Mouse (Mus musculus) midbrain, embryonic 15.5 days (tissue): ENCODE data around the gene Sirpb1b. TPM values are rescaled to one million over a fixed set of nuclear protein-coding genes. Genes with fewer than 3 reads are reported as not detected.
"Not testable (repeated sequence)": the region's sequence is repeated elsewhere in the genome, so short reads cannot be mapped to it uniquely, and the experiment has no call there.

Experiments
- ATAC-seq: fragments of 200-750 bp; cut with Nextera tagmentation; replicated peaks from 2 replicates; pipeline ENCODE4 v1.8.0; 2017; ENCODE audit warnings: moderate TSS enrichment
- H3K27ac ChIP-seq: fragments of 300-500 bp; sonication (generic); 2 replicates; pipeline ENCODE4 v1.5.1; 2015; ENCODE audit warnings: mild to moderate bottlenecking, inconsistent platforms
- H3K27me3 ChIP-seq: fragments of 300-500 bp; sonication (generic); replicated peaks from 2 replicates; pipeline ENCODE4 v1.6.1; 2015; ENCODE audit warnings: inconsistent platforms
- H3K36me3 ChIP-seq: fragments of 300-500 bp; sonication (generic); replicated peaks from 2 replicates; pipeline ENCODE4 v1.6.1; 2015; ENCODE audit warnings: inconsistent platforms
- H3K4me1 ChIP-seq: fragments of 300-500 bp; sonication (generic); 2 replicates; pipeline ENCODE4 v1.6.1; 2015; ENCODE audit warnings: inconsistent platforms
- H3K4me2 ChIP-seq: fragments of 300-500 bp; sonication (generic); 2 replicates; pipeline ENCODE4 v1.6.1; 2015; ENCODE audit warnings: inconsistent platforms, mild to moderate bottlenecking, moderate library complexity
- H3K4me3 ChIP-seq: fragments of 300-500 bp; sonication (generic); 2 replicates; pipeline ENCODE4 v1.5.1; 2015; ENCODE audit warnings: mild to moderate bottlenecking, inconsistent platforms
- H3K9ac ChIP-seq: fragments of 300-500 bp; sonication (generic); 2 replicates; pipeline ENCODE4 v1.6.1; 2015; ENCODE audit warnings: mild to moderate bottlenecking, inconsistent platforms
- H3K9me3 ChIP-seq: fragments of 300-500 bp; sonication (generic); 2 replicates; pipeline ENCODE4 v1.6.1; 2016; ENCODE audit warnings: inconsistent platforms
- WGBS: fragments of 180-500 bp; shearing (Covaris S2); methylation state at CpG from one replicate; pipeline ENCODE4 v1.1.7; 2015; ENCODE audit warnings: mixed read lengths; 5-methylcytosine and 5-hydroxymethylcytosine counted together
- polyA plus RNA-seq: library from polyadenylated mRNA; unstranded; fragments of >200 nt; fragmentation: Nextera tagmentation; extraction: Ambion mirVana; gene quantifications from 2 replicates; pipeline ENCODE4 v1.2.1, GENCODE M21; 2015

Gene Sirpb1b
- not detected in 2 replicates for polyA plus RNA-seq

DNA sequence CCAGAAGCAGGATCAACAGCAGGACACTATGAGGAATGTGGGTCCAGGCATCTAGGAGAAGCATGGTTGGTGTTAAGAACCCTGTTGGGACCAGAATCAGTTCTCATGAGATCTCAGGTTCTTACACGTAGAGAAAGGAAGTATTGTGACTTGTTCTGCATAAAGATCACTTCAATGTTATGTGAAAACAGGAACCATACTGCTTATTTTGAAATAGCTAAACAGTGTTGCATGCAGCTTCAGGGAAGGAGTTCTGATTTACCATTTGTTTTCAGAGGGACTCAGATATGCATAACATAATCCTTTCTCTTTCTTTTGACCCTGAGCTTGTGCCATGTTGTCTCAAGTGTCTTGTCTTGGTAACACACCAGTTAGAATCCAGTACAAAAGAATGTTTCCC, at the start of gene Sirpb1b:
Gene Sirpb1b, minus strand, starts transcription at position 179 of the 400 bp plus-strand sequence.
- not testable (repeated sequence) for H3K36me3 ChIP-seq, ATAC-seq, H3K4me1 ChIP-seq, H3K4me2 ChIP-seq, H3K27me3 ChIP-seq, H3K27ac ChIP-seq, H3K9me3 ChIP-seq, H3K9ac ChIP-seq, H3K4me3 ChIP-seq
- 72% methylated on average over 1 of the region's 1 CpGs for WGBS

DNA sequence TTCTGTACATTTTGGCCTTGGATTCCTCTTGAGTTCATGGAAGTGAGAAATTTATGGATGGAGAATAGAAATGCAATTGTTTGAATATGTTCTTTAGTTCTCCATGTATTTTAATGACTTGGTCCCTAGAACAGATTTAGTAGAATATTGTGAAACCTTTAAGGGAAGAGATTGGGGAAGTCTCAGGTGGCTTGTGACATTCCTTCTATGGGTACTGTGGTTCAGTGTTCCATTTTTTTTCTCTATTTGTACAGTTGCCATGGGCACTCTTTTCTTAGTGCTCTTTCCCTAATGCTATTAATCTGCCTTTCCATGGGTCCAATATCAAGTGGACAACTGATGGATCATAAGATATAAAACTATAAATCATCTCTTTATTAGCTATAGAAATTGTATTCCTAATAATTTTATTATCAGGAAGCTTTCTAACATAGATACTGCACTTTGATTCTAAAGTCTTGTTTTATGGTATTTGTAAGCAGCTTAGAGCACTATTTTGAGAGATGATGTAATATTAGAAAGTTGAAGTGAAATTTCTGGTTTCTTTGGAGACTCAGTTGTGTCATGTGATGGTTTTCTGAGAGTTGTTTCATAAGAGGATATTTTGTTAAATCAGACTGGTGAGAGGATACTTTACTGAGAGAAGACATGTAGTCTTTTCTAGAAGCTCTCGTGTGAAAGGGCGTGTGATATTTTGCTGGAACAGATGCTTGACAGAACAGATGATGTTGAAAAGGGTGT, 15.7 kb upstream of the Sirpb1b start:
- H3K27ac ChIP-seq, H3K4me1 ChIP-seq, H3K4me3 ChIP-seq, H3K27me3 ChIP-seq, H3K4me2 ChIP-seq, H3K9ac ChIP-seq, ATAC-seq, H3K9me3 ChIP-seq, H3K36me3 ChIP-seq: not testable (repeated sequence)
- WGBS: 90% methylated on average over 2 of the region's 2 CpGs

DNA sequence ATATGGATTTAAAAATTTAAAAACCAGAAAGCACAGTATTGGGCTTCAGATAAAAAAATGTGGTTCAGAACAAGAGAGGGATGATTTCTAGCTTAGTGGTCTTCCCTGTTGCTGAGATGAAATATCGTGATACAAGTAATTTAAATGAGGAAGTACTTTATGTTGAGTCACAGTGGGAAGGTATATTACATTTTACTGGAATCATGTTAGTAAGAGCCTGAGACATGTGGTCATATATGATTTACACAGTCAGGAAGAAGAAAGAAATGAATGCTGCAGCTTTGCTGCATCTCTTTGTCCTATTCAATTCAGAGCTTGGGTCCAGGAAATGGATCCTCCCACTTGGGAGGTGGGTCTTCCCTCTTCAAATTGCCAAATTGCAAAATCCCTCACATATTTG, 11.8 kb upstream of the Sirpb1b start:
- H3K4me3 ChIP-seq, H3K27me3 ChIP-seq, H3K4me2 ChIP-seq, H3K27ac ChIP-seq, ATAC-seq, H3K9me3 ChIP-seq, H3K4me1 ChIP-seq, H3K9ac ChIP-seq, H3K36me3 ChIP-seq: not testable (repeated sequence)
- WGBS: 73% methylated on average over 1 of the region's 1 CpGs

DNA sequence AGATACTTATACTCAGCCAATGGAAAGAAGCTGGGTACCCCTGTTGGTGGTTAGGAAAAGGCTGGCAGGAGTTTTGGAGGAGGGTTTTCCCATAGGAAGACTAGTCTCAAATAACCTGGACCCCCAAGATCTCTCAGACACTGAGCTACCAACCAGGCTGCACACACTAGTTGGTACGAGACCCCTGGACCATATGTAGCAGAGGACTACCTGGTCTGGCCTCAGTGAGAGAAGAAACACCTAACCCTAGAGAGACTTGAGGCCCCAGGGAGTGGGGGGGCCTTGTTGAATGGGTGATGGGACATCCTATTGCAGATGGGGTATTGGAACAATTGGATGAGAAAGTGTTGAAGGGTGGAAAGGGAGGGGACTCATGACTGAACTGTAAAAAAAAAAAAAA, 8.6 kb upstream of the Sirpb1b start:
- Histone ChIP-seq H3K4me2 (no peak overlapping the region), H3K36me3 (no peaks in the 10 kb centered on the region), H3K9me3 (peaks cover 5% of the 10 kb centered on the region), H3K9ac (no peak overlapping the region), H3K4me3 (no peak overlapping the region), H3K4me1 (no peaks in the 10 kb centered on the region), H3K27ac (no peak overlapping the region), H3K27me3 (no peaks in the 10 kb centered on the region)
- ATAC-seq: no peak
- WGBS: 80% methylated on average over 1 of the region's 1 CpGs

DNA sequence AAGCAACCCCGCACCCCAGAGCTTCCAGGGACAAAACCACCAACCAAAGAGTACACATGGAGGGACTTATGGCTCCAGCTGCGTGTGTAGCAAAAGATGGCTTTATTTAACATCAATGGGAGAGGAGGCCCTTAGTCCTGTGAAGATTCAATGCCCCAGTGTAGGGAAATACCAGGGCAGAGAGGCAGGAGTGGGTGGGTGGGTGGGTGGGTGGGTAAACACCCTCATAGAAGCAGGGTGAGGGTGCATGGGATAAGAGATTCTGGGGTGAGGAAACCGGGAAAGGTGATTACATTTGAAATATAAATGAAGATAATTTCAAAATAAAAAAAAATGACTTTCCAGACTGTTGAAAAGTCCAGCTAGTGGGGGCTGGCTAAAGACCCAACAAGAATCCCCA, 8.1 kb upstream of the Sirpb1b start:
- 86% methylated on average over 3 of the region's 3 CpGs for WGBS
- H3K4me3 ChIP-seq, ATAC-seq, H3K36me3 ChIP-seq, H3K9me3 ChIP-seq, H3K9ac ChIP-seq, H3K4me1 ChIP-seq, H3K4me2 ChIP-seq, H3K27ac ChIP-seq, H3K27me3 ChIP-seq: not testable (repeated sequence)

DNA sequence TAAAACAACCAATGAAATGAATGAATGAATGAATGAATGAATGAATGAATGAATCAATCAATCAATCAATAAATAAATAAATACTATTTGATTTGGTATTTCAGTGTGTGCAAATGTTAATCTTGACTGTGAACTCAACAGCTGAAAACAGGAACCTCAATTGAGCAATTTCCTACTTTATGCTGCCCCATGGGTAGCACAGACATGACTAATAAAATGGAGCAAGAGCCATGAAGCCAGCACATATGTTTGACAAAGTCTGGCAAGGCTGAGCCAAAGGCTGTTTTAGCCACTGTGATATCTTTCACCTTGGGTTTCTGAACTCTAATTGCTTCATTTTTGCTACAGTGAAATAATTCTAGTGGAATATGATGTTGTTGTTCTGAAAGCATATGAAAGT, 1.6 kb upstream of the Sirpb1b start:
- not testable (repeated sequence) for H3K27ac ChIP-seq, H3K36me3 ChIP-seq, H3K9ac ChIP-seq, H3K27me3 ChIP-seq, H3K4me1 ChIP-seq, H3K9me3 ChIP-seq, H3K4me2 ChIP-seq, H3K4me3 ChIP-seq, ATAC-seq

DNA sequence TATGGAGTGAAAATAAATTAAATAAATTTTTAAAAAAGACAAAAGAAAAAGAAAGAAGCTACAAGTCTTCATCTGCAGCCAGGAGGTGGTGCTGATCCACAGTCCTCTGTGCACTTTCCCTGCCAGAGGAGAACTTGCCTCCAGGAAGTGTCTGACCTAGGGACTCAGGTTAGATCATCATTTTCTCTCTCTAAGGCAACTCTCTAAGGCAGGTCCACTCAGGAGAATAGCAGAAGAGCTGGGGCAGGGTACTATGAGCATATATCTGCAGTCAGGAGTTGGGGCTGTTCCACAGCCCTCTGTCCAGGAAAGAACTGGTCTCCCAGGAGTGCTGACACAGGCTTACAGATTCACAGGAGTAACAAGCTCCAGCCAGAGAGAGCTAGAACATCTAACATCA, 46.3 kb downstream of the Sirpb1b start:
- Histone ChIP-seq H3K9me3 (no peaks in the 10 kb centered on the region), H3K4me2 (no peak overlapping the region), H3K4me1 (no peaks in the 10 kb centered on the region), H3K9ac (no peak overlapping the region), H3K36me3 (no peaks in the 10 kb centered on the region), H3K27me3 (no peaks in the 10 kb centered on the region), H3K4me3 (no peak overlapping the region), H3K27ac (no peak overlapping the region)
- ATAC-seq: no peak

DNA sequence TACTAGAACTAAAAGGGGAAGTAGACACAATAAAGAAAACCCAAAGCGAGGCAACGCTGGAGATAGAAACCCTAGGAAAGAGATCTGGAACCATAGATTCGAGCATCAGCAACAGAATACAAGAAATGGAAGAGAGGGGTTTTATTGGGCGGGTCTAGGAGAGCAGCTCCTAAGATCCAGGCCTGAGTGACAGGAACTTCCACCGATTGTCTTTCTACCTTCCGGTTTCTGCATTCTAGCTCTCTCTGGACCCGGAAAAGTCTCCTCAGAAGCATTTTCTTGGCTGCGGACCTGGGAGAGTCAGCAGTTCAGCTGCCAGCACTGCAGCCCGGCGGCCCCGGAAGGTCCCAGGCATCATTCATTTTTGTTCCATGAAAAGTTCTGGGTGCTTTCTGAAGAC, 61.3 kb downstream of the Sirpb1b start:
- not testable (repeated sequence) for H3K9ac ChIP-seq, H3K4me1 ChIP-seq, H3K27ac ChIP-seq, H3K27me3 ChIP-seq, H3K4me3 ChIP-seq, ATAC-seq, H3K9me3 ChIP-seq, H3K4me2 ChIP-seq, H3K36me3 ChIP-seq
- 88% methylated on average over 11 of the region's 11 CpGs for whole genome bisulfite sequencing

DNA sequence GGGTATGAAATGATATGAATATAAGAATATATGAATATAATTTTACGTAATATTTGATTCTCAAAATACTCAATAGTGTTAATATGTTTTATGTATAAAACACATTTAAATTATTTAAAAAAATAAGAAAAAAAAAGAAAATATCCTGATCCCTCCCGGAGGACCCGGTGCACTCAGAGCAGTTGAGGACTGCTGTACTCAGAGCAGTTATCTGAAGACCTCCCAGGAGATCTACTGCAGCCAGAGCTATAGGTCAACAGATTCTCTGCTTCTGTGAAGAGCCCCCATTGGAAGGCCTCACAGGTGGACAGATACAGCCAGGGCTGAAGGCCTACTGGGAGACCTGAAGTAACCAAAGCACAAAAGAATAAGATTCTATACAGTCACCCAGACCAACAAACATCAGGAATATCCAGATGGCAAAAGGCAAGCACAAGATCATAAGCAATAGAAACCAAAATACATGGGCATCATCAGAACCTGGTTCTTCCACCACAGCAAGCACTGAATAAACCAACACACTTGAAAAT, 67.0 kb downstream of the Sirpb1b start:
- H3K4me2 ChIP-seq, H3K27me3 ChIP-seq, H3K36me3 ChIP-seq, H3K27ac ChIP-seq, H3K9ac ChIP-seq, ATAC-seq, H3K4me1 ChIP-seq, H3K9me3 ChIP-seq, H3K4me3 ChIP-seq: not testable (repeated sequence)
- 80% methylated on average over 3 of the region's 3 CpGs for WGBS

DNA sequence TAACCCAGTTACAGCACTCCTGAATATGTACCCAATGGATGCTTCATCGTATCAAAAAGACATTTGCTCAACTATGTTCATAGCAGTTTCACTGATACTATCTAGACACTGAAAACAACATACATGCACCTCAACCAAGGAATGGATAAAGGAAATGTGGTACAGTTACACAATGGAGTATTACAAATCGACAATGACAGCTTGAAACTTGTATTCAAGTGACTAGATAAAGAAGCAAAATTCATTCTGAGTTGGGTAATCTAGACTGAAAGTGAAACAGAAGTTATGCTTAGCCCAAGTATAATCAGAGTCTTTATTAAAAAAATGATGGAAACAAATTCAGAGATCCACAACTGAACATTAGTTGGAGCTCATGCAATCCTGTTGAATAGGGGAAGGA, 100.0 kb downstream of the Sirpb1b start:
- H3K9ac ChIP-seq, H3K27me3 ChIP-seq, H3K27ac ChIP-seq, ATAC-seq, H3K4me2 ChIP-seq, H3K4me1 ChIP-seq, H3K36me3 ChIP-seq, H3K9me3 ChIP-seq, H3K4me3 ChIP-seq: not testable (repeated sequence)
- WGBS: 71% methylated on average over 2 of the region's 2 CpGs

DNA sequence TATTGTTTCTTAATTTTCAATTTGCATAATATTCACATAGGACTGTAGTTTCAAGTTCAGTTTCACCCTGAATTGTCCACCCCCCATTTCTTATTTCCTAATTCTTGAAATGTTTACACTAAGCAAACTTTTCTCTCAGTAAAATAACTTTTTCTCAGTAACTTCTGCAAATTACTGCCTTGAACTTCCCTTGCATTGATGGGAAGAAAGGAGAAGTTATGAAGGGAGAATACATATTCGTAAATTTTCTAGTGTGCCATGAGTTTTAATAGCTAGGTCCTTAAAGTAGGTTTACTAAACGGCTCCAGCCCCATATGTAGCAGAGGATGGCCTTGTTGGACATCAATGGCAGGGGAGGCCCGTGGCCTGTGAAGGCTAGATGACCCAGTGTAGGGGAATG, 104.7 kb downstream of the Sirpb1b start:
- ATAC-seq, H3K27ac ChIP-seq: not testable (repeated sequence)
- 83% methylated on average over 2 of the region's 3 CpGs for WGBS

More for the DNA sequence above, 104.7 kb downstream of the Sirpb1b start:
- H3K4me3 ChIP-seq, H3K4me1 ChIP-seq, H3K9ac ChIP-seq, H3K4me2 ChIP-seq, H3K9me3 ChIP-seq, H3K27me3 ChIP-seq, H3K36me3 ChIP-seq: not testable (repeated sequence)
